Mouse (Mus musculus): ENCODE results near the gene Acot7. TPM values are rescaled to one million over a fixed set of nuclear protein-coding genes. Genes with fewer than 3 reads are reported as not detected.

Acot7 gene
- polyA plus RNA-seq, 1 experiment from 2014 or later: 11.9 TPM

DNA sequence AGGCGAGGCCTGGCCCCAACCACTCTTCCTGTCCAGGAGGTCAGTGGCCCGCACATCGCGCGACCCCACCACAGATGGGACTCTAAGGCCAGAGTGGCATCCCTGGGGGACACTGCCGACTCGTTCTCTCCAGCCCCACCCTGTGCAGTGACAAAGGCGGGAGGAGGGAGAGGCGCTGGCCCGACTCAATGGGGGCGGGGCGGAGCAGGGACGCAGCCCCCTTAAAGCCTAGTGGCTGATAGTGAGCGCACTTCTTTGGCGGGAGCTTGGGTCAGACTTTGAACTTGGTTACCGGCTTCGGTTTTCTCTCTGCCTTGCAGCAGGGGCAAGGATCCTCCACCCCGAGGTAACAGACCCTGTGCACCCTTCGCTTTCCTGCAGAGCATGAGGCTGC is 18.7 kb upstream of the Acot7 start:
- H3K9me3 ChIP-seq (replicated peaks; ENCODE audit: control insufficient read depth, low read length): no peaks in the 10 kb centered on the region
- H3K27me3 ChIP-seq (ENCODE audit: control insufficient read depth, insufficient read depth, low read depth, low read length): peaks cover 52% of the 10 kb centered on the region
- no peak overlapping the region for H3K9ac ChIP-seq (ENCODE audit: low read depth, low read length)
- H3K4me3 ChIP-seq (ENCODE audit: low read depth, low read length): peak overlapping the region; percentile 40
- no peak for ATAC-seq (ENCODE audit: low read depth)
- H3K36me3 ChIP-seq (ENCODE audit: control insufficient read depth, insufficient read depth): no peaks in the 10 kb centered on the region
- H3K27ac ChIP-seq (ENCODE audit: low read length): no peak overlapping the region
- 2% methylated on average over 18 of the region's 19 CpGs for WGBS (ENCODE audit: insufficient replicate concordance)
- peaks cover 15% of the 10 kb centered on the region for H3K4me1 ChIP-seq (ENCODE audit: control insufficient read depth, low read depth, low read length)
- peak overlapping the region; percentile 61; the same call in 1 of the 2 replicates for H3K4me2 ChIP-seq (ENCODE audit: low read depth, low read length)

GRCm38 (mm10) chr4:152160748-152161147 is 17.2 kb upstream of the Acot7 start:
- ATAC-seq (ENCODE audit: low read depth): no peak
- Histone ChIP-seq H3K9ac (ENCODE audit: low read depth, low read length) (no peak overlapping the region), H3K4me2 (ENCODE audit: low read depth, low read length) (no peak overlapping the region), H3K27me3 (ENCODE audit: control insufficient read depth, insufficient read depth, low read depth, low read length) (peaks cover 52% of the 10 kb centered on the region), H3K4me3 (ENCODE audit: low read depth, low read length) (no peak overlapping the region), H3K9me3 (replicated peaks; ENCODE audit: control insufficient read depth, low read length) (no peaks in the 10 kb centered on the region), H3K27ac (ENCODE audit: low read length) (no peak overlapping the region), H3K4me1 (ENCODE audit: control insufficient read depth, low read depth, low read length) (peaks cover 15% of the 10 kb centered on the region), H3K36me3 (ENCODE audit: control insufficient read depth, insufficient read depth) (no peaks in the 10 kb centered on the region)
- WGBS (ENCODE audit: insufficient replicate concordance): 27% methylated on average over 4 of the region's 4 CpGs

- H3K4me3 ChIP-seq (ENCODE audit: low read depth, low read length): no peak overlapping the region
- H3K36me3 ChIP-seq (ENCODE audit: control insufficient read depth, insufficient read depth): no peaks in the 10 kb centered on the region
- ATAC-seq (ENCODE audit: low read depth): no peak; the same call in 1 of the 2 replicates
- H3K4me1 ChIP-seq (ENCODE audit: control insufficient read depth, low read depth, low read length): peaks cover 15% of the 10 kb centered on the region
- no peaks in the 10 kb centered on the region for H3K9me3 ChIP-seq (replicated peaks; ENCODE audit: control insufficient read depth, low read length)
- H3K27ac ChIP-seq (ENCODE audit: low read length): no peak overlapping the region
- H3K9ac ChIP-seq (ENCODE audit: low read depth, low read length): no peak overlapping the region
- H3K4me2 ChIP-seq (ENCODE audit: low read depth, low read length): no peak overlapping the region
- WGBS (ENCODE audit: insufficient replicate concordance): 65% methylated on average over 6 of the region's 6 CpGs
- H3K27me3 ChIP-seq (ENCODE audit: control insufficient read depth, insufficient read depth, low read depth, low read length): peaks cover 52% of the 10 kb centered on the region
These were observed 16.3 kb upstream of the Acot7 start for GRCm38 (mm10) chr4:152161601-152162000.

DNA sequence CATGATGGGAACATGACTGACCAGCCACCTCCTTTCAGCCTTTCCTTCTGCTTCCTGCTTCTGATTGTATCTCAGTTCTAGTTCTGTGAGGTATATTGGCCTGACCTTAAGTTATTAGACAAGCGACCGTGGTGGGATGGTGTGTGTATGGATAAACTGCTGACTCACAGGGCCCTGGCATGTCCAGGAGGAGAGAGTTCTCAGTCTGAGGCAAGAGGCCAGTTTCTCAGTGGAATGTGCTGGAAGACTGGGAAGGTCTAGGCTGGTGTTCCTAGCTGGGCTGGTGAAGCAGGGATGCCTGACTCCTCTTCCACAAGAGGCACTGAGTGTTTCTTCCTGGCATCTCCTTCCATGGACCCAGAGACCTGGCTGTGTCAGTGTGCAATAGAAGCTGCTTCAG is 15.2 kb upstream of the Acot7 start:
- H3K4me3 ChIP-seq (ENCODE audit: low read depth, low read length): no peak overlapping the region
- no peak for ATAC-seq (ENCODE audit: low read depth)
- H3K9ac ChIP-seq (ENCODE audit: low read depth, low read length): no peak overlapping the region
- H3K27me3 ChIP-seq (ENCODE audit: control insufficient read depth, insufficient read depth, low read depth, low read length): peaks cover 48% of the 10 kb centered on the region
- WGBS (ENCODE audit: insufficient replicate concordance): 37% methylated on average over 2 of the region's 2 CpGs
- no peaks in the 10 kb centered on the region for H3K9me3 ChIP-seq (replicated peaks; ENCODE audit: control insufficient read depth, low read length)
- no peak overlapping the region for H3K4me2 ChIP-seq (ENCODE audit: low read depth, low read length)
- H3K36me3 ChIP-seq (ENCODE audit: control insufficient read depth, insufficient read depth): no peaks in the 10 kb centered on the region
- H3K27ac ChIP-seq (ENCODE audit: low read length): no peak overlapping the region
- peaks cover 15% of the 10 kb centered on the region for H3K4me1 ChIP-seq (ENCODE audit: control insufficient read depth, low read depth, low read length)

DNA sequence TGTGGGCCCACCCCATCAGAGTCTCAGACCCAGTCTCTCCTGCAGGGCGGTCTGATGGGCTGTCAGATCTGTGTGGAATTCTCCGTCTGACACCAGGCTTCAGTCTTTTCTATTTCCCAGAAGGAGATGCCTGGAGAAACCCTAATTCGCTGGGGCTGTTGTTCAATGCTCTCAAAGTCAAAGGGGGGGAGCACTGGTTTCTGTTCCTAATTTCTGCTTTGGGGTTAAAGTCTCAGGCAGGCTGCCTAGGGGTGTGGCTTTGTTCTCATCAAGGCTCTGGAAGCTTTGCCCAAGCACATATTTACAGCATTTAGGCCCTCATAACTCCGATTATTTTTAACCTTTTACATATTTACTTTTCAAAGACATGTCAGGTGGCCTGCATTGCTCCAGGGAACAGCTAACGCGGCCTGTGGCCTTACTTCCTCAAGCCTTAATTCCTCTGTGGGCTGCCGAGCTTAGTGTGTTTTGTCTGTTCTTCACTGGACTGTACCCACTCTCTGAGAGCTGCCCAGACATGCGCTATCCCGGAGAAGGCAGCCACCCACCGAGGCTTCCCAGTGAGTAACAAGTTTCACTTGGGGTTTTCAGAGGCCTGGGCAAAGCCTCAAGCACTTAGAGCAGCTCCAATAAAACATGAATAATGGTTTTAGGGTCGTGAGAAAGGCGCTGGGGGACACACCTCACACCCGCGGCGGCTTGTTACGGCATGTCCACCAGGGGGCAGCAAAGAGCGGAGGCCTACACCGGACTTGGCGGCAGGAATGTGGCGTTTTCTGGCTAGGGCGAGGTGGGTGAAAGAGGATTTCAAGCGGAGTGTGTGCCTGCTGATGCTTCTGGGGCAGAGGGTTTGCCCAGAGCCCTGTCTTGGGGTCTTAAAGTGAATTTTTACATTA is 12.7 kb upstream of the Acot7 start:
- WGBS (ENCODE audit: insufficient replicate concordance): 18% methylated on average over 22 of the region's 22 CpGs

DNA sequence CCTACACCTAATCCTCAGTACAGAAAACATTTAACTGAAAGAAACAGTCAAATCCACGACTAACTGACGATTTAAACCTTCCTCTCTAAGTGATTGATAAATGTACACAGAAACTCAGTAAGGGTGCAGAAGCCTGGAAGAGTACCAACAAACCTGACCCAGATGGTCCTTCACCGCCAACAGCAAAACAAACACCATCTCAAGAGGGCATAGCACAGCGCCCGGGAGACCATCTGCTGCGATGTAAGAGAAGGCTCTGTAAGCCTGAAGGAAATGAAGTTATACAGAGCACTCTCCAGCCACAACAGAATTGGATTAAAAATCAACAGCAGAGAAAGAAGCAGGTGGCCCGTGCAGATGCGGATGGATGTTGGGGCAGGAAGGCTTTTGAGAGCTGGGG is 9.9 kb upstream of the Acot7 start:
- H3K27me3 ChIP-seq (ENCODE audit: control insufficient read depth, insufficient read depth, low read depth, low read length): no peaks in the 10 kb centered on the region
- no peaks in the 10 kb centered on the region for H3K9me3 ChIP-seq (replicated peaks; ENCODE audit: control insufficient read depth, low read length)
- no peaks in the 10 kb centered on the region for H3K4me1 ChIP-seq (ENCODE audit: control insufficient read depth, low read depth, low read length)
- WGBS (ENCODE audit: insufficient replicate concordance): 59% methylated on average over 8 of the region's 8 CpGs
- H3K27ac ChIP-seq (ENCODE audit: low read length): no peak overlapping the region
- H3K36me3 ChIP-seq (ENCODE audit: control insufficient read depth, insufficient read depth): no peaks in the 10 kb centered on the region
- H3K4me2 ChIP-seq (ENCODE audit: low read depth, low read length): no peak overlapping the region
- no peak overlapping the region for H3K9ac ChIP-seq (ENCODE audit: low read depth, low read length)
- no peak for ATAC-seq (ENCODE audit: low read depth)
- H3K4me3 ChIP-seq (ENCODE audit: low read depth, low read length): no peak overlapping the region

More for the DNA sequence above, 12.7 kb upstream of the Acot7 start:
- Histone ChIP-seq H3K4me1 (ENCODE audit: control insufficient read depth, low read depth, low read length) (no peaks in the 10 kb centered on the region), H3K27ac (ENCODE audit: low read length) (no peak overlapping the region), H3K27me3 (ENCODE audit: control insufficient read depth, insufficient read depth, low read depth, low read length) (peaks cover 23% of the 10 kb centered on the region), H3K4me2 (ENCODE audit: low read depth, low read length) (no peak overlapping the region), H3K9ac (ENCODE audit: low read depth, low read length) (no peak overlapping the region), H3K36me3 (ENCODE audit: control insufficient read depth, insufficient read depth) (no peaks in the 10 kb centered on the region), H3K9me3 (replicated peaks; ENCODE audit: control insufficient read depth, low read length) (no peaks in the 10 kb centered on the region), H3K4me3 (ENCODE audit: low read depth, low read length) (no peak overlapping the region)
- no peak for ATAC-seq (ENCODE audit: low read depth)

DNA sequence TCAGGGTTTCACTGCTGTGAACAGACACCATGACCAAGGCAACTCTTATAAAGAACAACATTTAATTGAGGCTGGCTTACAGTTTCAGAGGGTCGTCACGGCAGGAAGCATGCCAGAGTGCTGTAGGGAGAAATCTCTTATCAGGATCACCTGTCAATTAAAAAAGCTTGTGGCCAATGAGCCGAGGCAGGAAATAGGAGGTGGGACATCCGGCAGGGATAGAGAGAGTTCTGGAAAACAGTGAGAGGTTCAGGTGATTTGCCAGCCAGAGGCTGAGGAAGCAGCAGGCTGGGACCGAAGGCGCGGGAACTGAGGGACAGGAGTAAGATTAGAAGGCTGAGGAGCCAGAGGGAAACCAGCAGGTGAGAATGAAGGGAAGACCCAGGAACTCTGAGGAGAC is 8.8 kb upstream of the Acot7 start:
- H3K9ac ChIP-seq (ENCODE audit: low read depth, low read length): no peak overlapping the region
- H3K4me1 ChIP-seq (ENCODE audit: control insufficient read depth, low read depth, low read length): no peaks in the 10 kb centered on the region
- no peak overlapping the region for H3K4me3 ChIP-seq (ENCODE audit: low read depth, low read length)
- WGBS (ENCODE audit: insufficient replicate concordance): 69% methylated on average over 7 of the region's 7 CpGs
- H3K9me3 ChIP-seq (replicated peaks; ENCODE audit: control insufficient read depth, low read length): no peaks in the 10 kb centered on the region
- H3K36me3 ChIP-seq (ENCODE audit: control insufficient read depth, insufficient read depth): no peaks in the 10 kb centered on the region
- no peak overlapping the region for H3K27ac ChIP-seq (ENCODE audit: low read length)
- no peak overlapping the region for H3K4me2 ChIP-seq (ENCODE audit: low read depth, low read length)
- ATAC-seq (ENCODE audit: low read depth): no peak
- no peaks in the 10 kb centered on the region for H3K27me3 ChIP-seq (ENCODE audit: control insufficient read depth, insufficient read depth, low read depth, low read length)

- Histone ChIP-seq H3K4me3 (ENCODE audit: low read depth, low read length) (no peak overlapping the region), H3K27ac (ENCODE audit: low read length) (no peak overlapping the region), H3K9me3 (replicated peaks; ENCODE audit: control insufficient read depth, low read length) (no peaks in the 10 kb centered on the region), H3K36me3 (ENCODE audit: control insufficient read depth, insufficient read depth) (no peaks in the 10 kb centered on the region), H3K27me3 (ENCODE audit: control insufficient read depth, insufficient read depth, low read depth, low read length) (no peaks in the 10 kb centered on the region), H3K4me2 (ENCODE audit: low read depth, low read length) (no peak overlapping the region), H3K4me1 (ENCODE audit: control insufficient read depth, low read depth, low read length) (no peaks in the 10 kb centered on the region), H3K9ac (ENCODE audit: low read depth, low read length) (no peak overlapping the region)
- ATAC-seq (ENCODE audit: low read depth): no peak
- 72% methylated on average over 10 of the region's 10 CpGs for WGBS (ENCODE audit: insufficient replicate concordance)
These were observed 7.6 kb upstream of the Acot7 start for GRCm38 (mm10) chr4:152170286-152170685.

GRCm38 (mm10) chr4:152171543-152171942 is 6.4 kb upstream of the Acot7 start:
- Histone ChIP-seq H3K9ac (ENCODE audit: low read depth, low read length) (no peak overlapping the region), H3K36me3 (ENCODE audit: control insufficient read depth, insufficient read depth) (no peaks in the 10 kb centered on the region), H3K4me2 (ENCODE audit: low read depth, low read length) (no peak overlapping the region), H3K9me3 (replicated peaks; ENCODE audit: control insufficient read depth, low read length) (no peaks in the 10 kb centered on the region), H3K27me3 (ENCODE audit: control insufficient read depth, insufficient read depth, low read depth, low read length) (no peaks in the 10 kb centered on the region), H3K4me1 (ENCODE audit: control insufficient read depth, low read depth, low read length) (no peaks in the 10 kb centered on the region), H3K27ac (ENCODE audit: low read length) (no peak overlapping the region), H3K4me3 (ENCODE audit: low read depth, low read length) (no peak overlapping the region)
- 71% methylated on average over 6 of the region's 6 CpGs for WGBS (ENCODE audit: insufficient replicate concordance)
- ATAC-seq (ENCODE audit: low read depth): no peak
